Mouse (Mus musculus) urinary bladder, postnatal 10 days (tissue): Measurements from ENCODE around the gene Plin1.

ENCODE experiments used
- DNase-seq: peaks from one replicate; pipeline ENCODE4 v3.0.0; 2022; ENCODE audit warnings: low spot score

Plin1 gene

GRCm38 (mm10) chr7:79732622-79733021 is at the start of gene Plin1:
TSS of gene Plin1 (minus strand) at chr7:79732903.
- DNase-seq = no peak

DNA sequence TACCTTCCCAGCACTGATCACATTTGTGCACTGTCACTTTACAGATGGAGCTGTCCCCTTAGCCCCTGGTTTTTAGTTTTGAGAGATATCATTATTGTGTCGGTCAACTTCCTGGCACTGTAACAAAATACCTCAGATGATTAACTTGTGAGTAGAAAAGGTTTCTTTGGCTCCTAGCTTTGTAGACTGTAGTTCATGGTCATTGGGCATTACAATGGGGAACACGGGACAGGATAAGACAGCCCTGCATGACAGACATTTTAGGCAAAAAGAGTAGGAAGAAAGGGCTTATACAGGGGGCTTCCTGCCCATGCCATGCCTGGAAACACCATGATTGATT is 49.8 kb upstream of the Plin1 start:
- no peak for DNase-seq

DNA sequence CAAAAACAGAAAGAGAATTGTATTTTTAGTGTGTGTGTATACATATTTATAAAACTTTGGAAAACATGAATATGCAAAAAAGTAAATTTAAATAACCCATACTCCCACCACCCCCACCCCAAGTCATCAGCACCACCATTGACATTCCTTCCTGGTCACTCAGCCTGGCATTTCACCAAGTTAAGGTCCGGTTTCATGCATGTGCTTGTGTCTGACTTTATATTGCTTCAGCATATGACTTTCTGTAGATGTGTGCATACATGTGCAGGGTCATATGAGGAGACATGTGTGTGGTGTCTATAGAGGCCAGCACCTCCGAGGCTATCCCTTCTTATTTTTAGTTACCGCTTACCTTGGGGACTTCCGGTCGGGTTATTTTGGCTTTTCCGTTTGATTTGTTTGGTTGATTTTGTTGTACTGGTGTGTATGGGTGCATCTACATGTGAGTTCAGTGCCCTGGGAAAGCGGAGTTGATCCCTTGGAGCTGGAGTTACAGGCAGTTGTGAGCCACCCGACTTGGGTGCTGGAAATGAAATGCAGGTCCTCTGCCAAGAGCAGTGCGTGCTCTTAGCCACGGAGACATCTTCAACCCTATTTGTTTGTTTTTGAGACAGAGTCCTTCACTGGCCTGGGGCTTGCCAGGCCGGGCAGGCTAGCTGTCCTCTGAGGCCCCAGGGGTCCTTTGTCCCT is 49.3 kb upstream of the Plin1 start:
- DNase-seq = no peak

DNA sequence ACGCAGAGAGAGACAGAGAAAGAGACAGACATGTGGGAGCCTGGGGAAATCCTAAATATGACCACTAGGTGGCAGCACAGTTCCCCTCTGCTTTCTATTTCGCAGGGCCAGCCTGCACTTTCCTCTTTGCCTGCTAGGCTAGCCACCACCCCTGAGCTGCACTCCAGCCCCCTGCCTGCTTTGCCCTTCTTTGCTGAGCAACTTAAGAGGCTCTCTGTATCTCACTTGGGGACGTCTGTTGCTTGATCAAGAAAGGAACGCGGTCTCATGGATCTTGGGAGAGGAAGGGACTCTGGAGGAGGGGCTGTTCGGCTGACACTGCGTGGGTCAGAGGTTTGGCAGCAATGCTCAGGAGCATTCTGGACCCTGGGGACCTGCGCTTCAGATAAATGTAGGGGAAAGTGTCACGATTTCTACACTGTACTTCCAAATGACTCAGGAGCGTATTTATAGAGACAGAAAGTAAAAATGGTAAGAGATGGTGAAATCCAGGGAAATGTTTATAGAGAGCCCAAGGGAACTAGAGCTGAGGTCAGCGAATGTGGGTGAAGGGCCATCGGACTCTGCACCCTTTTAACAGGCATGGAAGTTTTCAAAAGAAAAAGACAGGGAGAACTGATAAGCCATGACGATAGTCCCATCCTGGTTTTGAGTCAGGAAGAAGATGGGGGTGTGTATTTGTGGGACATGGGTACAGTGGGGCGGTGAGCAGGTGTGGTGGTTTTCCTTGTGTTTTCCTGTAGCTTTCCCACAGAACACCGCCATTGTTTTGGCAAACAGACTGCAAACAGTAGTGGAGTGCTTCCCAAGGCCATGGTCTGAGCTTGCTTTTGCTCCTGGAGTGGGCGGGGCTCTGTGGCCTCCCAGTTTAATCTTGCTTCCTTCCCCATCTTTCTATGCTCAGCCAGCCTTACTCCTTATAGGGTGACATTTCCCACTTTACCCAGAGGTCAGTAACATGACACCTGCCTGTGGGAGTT is 48.2 kb upstream of the Plin1 start:
- DNase-seq = no peak

DNA sequence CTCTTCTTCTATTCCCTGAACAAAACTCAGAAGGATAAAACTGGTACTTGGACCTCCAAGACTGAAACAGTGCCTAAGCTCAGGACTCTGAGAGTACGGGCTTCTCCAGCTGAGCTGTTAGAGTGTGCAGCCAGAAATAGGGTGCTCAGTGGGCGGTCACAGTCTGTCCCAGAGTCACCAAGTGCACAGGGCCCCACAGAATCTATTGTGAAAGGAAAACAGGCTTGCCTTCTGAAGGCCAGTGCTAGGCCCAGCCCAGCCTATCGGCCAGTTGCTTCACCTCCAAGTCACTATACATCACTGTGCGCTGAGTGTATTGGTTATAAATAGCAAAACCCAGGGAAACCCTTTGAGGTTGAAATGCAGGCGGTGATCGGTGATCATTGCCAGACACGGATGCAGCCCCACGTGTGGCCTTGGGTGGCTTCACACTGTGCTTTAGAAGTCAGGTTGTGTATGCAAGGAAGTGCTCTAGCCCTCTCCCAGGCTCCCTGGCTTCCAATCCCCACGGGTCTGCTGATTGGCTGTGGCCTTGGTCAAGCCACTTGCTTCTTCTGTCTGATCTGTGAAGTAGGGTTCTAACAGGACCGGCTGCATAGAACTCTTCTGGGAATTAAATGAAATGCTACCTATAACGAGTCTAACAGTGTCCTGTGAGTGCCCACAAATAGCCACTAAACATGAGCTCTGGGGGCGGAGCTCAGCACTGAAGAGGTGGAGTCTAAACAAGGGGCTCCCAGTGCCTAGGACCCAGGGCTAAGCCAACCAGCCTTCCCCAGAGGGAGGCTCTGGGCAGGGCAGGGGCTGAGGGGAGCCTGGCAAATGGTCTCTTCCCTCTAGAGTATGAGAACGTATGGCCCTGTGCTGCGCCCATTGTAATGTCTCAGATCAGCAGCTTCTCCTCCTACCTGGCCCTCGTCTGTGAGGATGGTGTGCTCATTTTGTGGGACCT is 39.1 kb upstream of the Plin1 start:
- DNase-seq = no peak

DNA sequence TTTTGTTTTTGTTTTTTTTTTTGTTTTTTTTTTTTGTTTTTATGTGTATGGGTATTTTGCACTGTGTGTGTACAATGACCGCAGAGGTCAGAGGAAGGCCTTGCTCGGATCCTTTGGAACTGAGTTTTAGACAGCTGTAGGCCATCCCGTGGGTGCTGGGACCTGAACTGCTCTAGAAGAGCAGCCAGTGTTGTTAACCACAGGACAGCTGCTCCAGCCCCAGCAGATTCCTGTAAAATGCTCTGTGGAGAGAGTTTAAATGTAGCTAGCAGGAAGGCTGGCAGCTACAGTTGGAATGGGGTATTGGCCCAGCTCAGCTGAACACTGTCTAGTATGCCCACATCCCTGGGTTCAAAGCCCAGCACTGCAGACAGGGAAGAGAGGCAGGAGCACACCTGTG is 37.0 kb upstream of the Plin1 start:
- DNase-seq = no peak

DNA sequence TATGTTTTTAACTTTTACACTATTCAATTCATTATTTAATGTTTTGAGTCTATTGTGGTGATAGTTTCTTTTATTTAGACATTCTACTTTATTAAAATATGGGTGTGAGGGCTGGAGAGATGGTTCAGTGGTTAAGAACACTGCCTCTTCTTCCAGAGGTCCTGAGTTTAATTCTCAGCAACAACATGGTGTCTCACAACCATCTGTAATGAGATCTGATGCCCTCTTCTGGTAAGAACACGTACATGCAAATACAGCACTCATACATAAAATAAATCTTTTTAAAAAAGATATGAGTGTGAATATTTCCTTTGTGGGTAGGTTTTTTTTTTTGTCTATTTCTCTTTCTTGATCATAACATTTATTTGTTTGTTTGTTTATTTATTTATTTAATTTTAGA is 33.3 kb upstream of the Plin1 start:
- no peak for DNase-seq

GRCm38 (mm10) chr7:79762106-79762505 is 29.4 kb upstream of the Plin1 start:
- DNase-seq = no peak

DNA sequence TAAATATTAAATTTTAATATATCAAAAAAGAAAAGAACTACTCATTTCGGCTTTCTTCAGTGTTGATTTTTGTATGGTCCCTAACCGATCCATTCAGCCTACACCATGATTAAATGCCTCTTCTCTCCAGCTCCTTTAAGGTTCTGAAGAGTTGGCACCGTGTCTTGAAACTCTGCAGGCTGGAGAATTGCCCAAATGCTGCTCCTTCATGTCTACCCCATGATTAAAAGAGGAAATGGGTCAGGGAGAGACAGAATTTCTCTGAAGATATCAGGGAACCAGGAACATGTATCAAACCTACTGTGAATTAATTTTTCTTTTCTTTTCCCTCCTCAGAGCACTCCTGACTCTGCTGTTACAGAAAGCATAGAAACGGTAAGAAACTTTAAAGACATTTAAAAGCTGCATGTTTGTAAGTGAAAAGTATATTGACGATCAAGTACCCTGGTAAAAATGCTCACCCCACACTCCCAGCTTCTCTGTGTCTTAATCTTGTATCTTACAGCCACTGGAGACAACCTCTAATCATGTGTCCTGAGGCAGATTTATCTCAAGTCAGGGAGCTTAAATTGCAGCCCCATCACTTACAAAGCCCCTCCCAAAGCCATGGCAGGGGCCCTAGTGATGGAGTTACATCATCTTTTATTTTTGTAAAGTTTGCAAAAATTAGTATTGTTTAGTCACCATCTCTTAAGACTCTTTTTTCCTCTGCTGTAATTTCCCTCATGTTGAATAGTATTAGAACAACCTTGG is 28.6 kb upstream of the Plin1 start:
- no peak for DNase-seq

DNA sequence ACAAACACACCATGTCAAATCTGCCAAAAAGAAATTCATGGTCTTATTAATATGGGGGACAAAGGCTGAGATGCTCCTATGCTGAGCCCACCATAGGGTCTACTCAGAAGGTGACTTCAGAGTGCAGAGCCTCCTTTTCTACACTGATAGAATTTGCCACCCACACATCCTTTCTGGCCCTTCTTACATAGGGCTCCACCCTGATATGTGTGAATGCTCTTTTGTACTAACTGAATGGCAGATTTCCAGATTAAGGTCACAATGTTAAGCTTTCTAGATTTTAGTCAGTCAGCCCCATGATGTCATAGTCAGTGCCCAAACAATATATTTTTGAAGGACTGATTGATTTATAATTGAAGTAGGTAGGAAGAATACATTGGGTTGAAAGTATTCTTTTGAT is 27.1 kb upstream of the Plin1 start:
- no peak for DNase-seq

DNA sequence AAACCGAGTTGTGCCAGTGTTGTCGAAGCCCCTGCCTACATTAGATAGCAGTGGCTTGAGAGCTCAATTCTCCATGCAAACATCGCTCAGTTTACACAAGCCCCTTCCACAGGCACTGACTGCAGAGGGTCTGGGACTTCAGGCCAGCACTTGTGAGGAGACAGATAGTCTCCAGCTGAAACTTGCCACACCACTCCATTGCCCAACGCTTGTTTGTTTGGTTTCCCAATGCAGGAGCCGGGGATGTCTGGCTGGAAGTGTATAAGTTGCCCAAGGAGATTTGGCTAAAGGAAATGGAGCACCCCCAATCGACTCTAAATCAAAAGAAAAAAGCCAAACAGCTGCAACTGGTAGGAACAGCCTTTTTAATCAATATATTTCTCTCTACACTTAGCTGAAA is 25.5 kb upstream of the Plin1 start:
- DNase-seq = no peak

DNA sequence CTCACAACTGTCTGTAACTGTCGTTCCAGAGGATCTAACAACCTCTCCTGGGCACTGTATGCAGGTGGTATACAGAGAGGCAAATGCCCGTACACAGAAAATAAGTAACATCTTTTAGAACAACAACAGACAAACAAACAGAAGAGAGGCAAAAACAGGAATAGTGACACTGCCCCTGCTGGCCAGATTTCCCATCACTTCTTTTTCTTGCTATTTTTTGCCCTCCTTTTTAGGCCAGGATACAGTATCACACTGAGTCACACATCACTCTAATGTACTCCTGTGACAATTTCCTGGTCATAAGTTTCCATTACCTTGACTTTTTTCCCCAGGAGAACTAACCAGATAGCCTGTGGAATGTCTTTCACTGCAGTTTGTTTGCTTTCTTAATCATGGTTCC is 23.6 kb upstream of the Plin1 start:
- no peak for DNase-seq

DNA sequence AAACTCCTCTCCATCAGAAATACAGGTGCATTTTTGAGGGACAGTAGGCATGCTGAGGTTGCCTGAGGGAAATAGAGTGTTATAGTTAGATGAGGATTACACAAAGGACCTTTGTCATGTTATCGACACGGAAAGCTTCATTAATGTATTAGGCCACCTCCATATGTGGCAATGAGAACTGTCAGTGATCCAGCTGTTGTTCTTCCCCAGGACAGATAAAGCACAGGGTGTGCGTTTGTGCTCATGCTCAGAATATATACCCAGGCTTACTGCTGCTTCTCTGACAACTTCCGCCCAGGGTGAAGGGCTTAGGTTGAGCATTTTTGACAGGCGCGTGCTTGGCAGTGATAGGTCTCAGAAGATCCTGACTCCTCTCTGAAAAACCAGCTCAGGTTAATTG is 16.8 kb upstream of the Plin1 start:
- DNase-seq = no peak

DNA sequence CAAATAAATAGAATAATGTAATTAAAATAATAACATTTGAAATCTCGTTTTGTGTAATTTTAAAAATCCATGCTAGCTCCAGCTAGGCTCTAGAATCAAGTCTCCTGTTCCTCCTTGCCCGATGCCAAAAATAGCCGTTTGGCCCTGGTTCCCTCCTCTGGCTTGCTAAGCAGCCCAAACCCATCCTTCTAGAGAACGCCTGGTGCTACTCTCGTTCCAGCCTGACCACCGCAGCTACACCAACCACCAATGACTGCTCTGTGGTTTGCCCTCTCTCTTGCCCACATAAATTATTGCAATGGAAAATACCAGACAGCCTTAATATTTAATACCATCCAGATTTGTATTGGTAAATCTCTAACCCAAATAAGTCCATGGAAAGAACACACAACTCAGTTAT is 15.0 kb upstream of the Plin1 start:
- no peak for DNase-seq

DNA sequence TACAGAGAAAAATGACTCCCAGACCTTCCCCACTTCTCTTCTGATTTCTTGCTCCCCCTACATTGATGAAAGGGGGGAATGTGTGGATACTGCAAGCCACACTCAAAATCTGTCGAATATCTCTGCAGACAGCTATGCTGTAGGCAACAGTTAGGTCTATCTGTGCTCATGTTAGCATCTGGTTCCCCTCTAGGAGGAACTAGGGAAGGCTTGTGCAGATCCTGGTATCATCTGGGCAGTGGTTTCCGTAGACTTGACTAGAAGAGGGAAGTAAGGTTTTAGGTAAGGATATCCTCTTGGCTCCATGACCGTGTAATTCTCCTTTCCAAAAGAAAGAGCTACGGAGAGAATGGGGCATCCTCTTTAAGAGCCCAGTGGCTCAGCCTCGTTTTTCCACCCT is 11.9 kb upstream of the Plin1 start:
- no peak for DNase-seq

DNA sequence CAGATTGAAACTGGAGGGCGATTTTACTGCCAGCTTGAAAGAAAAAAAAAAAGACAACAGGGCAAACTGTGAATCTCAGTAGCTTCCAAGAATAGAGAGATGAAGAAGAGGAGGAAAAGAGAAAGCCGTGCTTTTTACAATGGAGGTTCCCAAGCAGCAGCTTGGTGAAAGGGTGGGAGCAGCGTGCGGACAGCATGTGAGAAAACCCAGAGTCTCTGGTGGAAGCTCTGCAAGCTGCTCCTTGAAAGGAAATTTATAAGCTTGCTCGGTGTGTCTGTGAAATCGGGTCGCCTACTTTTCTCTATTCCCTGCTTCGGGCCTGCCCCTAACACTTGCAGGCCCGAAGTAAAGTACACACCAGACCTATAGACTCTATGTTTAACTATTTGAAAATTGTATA is 11.3 kb upstream of the Plin1 start:
- DNase-seq = no peak

DNA sequence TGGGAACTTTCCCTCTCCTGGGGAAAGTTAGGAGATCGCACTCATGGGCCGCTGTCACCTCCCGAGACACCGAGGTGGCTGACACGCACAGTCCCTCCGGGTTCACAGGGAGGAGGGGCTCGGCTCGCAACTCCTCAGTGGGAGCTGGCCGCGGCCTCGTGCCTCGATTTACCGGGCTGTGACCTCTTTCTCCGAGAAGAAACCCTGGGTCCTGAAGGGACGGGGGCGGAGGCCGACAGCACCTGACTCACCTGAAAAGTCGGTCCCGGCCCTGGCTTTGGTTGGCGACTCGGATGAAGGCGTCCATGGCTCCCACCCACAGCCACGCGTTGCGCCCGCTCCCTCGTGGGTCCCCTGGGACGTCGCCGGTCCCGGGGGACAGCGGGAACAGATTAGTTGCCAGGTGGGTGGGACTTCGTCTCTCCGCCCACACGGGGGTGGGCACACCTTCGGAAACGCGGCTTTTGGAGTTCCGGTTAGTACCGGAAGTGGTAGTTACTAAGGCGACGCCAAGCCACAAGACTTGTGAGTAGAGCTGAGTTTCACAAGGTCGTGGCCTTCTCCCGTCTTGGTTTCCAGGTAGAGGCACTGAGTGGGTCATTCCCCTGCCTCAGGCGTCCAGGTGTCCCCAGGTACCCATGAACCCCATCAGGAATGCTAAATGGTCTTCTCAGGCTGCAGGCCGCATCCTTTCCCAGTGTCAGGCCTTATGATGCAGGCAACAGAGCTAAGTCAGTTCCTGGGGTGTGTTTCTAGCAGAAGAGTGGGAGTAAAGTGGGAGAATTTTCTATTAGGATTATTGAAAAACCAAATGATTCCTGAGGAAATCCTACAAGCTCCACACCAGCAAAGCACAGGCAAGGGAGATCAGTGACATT is 10.2 kb upstream of the Plin1 start, which contains the start of the genes Pex11a and Wdr93:
TSS of gene Pex11a (minus strand) at position 473 of the 878 bp plus-strand sequence.
TSS of gene Wdr93 (plus strand) at position 505 of the 878 bp plus-strand sequence.
- DNase-seq = no peak

DNA sequence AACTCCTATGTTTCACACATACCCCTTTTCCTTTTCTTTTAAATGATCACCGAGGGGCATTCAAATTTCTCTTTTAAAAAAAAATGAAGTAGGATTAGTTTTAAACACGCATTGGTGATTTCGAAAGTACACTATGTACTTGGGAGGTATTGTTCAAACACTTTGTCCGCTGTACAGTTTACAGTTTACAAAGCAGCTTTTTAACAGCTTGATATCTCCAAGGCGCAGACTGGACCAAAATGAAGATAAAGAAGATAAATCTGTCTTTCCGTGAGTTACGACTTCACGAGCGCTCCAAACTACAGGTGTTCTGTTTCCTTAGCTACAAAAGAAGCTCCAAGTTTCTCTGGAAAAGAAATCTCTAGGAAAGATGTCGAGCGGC is 9.6 kb upstream of the Plin1 start:
- no peak for DNase-seq

GRCm38 (mm10) chr7:79740279-79740678 is 7.6 kb upstream of the Plin1 start:
- DNase-seq = no peak

DNA sequence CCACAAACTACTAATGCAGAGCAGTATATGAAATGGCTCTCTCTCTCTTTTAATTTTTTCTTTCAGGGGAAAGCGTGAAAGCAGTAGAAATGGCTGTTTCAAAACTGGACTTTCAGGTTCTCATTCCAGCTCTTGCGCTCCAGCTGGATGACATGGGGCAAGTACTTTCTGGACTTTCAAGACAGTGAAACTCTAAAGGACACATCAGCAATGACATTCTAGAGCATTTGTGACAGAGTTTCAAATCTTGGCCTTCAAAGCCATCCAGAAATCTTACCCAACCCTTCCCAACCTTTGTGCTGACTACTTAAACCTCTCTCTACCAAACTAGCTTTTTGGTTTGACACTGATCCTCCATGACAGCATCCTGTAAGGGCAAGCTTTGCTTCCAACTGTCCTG is 6.2 kb upstream of the Plin1 start:
- DNase-seq = no peak

DNA sequence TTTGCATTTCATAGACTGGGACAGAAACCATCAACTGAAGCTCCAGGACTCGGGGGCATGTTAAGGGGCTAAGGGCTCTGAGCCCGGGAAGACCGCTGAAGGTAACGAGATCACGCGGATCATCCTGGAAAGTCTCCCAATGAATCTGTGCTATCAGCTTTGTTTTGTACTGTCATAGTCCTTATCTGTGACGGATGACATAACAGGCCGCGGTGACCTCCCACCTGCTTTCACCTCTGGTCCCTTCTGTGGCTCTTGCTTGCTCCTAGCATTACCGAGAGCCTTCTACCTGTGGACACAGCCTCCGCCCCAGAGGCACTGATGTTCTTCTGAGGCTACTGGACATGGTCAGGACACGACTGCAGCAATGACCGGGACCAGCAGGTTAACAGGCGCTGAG is 3.8 kb upstream of the Plin1 start:
- DNase-seq = no peak
